Mouse (Mus musculus) thymus, adult 2 months (tissue): ENCODE measurements around the gene Pfdn5.

Experiments
- CTCF ChIP-seq: fragments of 200-500 bp; IDR thresholded peaks from 2 replicates; pipeline ENCODE4 v1.5.1; 2012; ENCODE audit warnings: mild to moderate bottlenecking, control low read depth, low read length, moderate library complexity, borderline replicate concordance; ENCODE audit not compliant: control insufficient read depth, poor library complexity, insufficient read depth; ENCODE audit errors: extremely low read depth
- POLR2A ChIP-seq: fragments of 200-500 bp; IDR thresholded peaks from 2 replicates; pipeline ENCODE4 v1.6.1; 2012; ENCODE audit warnings: mild to moderate bottlenecking, low read length, control low read depth, moderate library complexity; ENCODE audit not compliant: control insufficient read depth, poor library complexity, insufficient read depth; ENCODE audit errors: extremely low read depth

- TF ChIP-seq POLR2A (no peak), CTCF (no peak)
These were observed 17.2 kb upstream of the Pfdn5 start for GRCm38 (mm10) chr15:102308717-102309116.
